Mouse (Mus musculus): ENCODE data around the gene Hadha. TPM values are rescaled to one million over a fixed set of nuclear protein-coding genes. Genes with fewer than 3 reads are reported as not detected.
A peak's percentile ranks its signal among the peaks of the same experiment; 100 is the strongest.

Gene Hadha
- polyA plus RNA-seq, 1 experiment from 2014 or later, result 104 TPM

DNA sequence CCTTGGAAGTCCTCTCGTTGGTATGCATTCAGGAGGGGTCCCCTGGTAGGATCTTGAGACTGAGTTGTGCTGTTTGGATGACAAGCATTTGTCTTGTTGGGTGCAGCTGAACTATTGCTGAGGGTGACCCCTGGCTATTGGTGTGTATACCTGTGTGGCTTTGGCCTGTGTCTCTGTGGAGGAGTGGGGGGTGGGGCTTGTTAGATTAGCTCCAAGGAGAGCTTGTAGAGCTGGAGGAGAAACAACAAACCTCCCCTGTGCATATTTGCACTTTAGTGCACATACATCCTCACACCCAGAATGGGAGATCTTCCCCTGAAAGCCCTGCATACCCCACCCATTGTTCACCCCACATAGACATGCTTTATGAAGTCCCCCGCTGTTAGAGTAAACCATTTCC lies 48.2 kb downstream of the Hadha start:
- no peak for DNase-seq (ENCODE audit: extremely low spot score, low spot score)
- 4% methylated on average over 2 of the region's 2 CpGs for WGBS
- Histone ChIP-seq H3K36me3 (replicated peaks) (no peaks in the 10 kb centered on the region), H3K27me3 (ENCODE audit: poor library complexity, severe bottlenecking) (peaks cover 93% of the 10 kb centered on the region), H3K4me3 (peak overlapping the region; percentile 67), H3K9me3 (no peaks in the 10 kb centered on the region), H3K27ac (peak overlapping the region; percentile 85), H3K4me1 (peaks cover 71% of the 10 kb centered on the region)

DNA sequence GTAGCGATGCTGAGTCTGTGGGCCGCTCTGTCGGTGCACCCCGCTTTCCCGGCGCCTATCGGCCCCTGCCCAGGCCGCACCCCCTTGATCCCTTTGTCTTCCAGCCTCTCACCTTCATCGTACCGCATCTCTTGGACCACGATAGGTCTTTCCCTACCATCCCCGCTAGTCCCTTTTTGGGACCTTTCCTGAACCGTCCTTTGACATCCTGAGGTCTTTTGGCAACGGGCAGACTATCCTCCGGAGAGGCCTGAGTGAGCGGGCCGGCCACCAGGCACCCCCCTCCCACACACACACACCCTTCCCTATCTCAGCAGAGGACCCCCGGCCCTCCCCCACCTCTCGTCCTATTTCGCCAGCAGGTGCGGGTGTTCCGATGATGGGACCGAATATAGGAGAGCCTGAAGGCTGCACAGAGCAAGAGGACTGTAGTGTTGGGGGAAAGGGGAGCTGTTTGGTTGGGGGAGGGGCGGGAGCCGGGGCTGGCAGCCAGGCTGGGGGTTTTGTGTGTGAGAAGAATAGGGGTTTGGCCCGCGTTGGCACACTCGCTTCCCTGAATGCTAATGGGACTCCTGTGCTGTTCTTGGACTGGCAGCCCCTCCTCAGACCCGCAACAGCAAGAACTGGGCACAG lies 49.2 kb downstream of the Hadha start, which contains the start of gene 3110082J24Rik:
Gene 3110082J24Rik, minus strand, starts transcription at position 419 of the 633 bp plus-strand sequence.
- Histone ChIP-seq H3K4me1 (peaks cover 61% of the 10 kb centered on the region), H3K27me3 (ENCODE audit: poor library complexity, severe bottlenecking) (peaks cover 83% of the 10 kb centered on the region), H3K27ac (peak within 1 kb of the TSS; percentile 85), H3K36me3 (replicated peaks) (no peaks in the 10 kb centered on the region), H3K4me3 (peak within 1 kb of the TSS; percentile 67), H3K9me3 (no peaks in the 10 kb centered on the region)
- WGBS, result under 1% methylated on average over 29 of the region's 29 CpGs
- DNase-seq (ENCODE audit: extremely low spot score, low spot score), result peak; percentile 43

DNA sequence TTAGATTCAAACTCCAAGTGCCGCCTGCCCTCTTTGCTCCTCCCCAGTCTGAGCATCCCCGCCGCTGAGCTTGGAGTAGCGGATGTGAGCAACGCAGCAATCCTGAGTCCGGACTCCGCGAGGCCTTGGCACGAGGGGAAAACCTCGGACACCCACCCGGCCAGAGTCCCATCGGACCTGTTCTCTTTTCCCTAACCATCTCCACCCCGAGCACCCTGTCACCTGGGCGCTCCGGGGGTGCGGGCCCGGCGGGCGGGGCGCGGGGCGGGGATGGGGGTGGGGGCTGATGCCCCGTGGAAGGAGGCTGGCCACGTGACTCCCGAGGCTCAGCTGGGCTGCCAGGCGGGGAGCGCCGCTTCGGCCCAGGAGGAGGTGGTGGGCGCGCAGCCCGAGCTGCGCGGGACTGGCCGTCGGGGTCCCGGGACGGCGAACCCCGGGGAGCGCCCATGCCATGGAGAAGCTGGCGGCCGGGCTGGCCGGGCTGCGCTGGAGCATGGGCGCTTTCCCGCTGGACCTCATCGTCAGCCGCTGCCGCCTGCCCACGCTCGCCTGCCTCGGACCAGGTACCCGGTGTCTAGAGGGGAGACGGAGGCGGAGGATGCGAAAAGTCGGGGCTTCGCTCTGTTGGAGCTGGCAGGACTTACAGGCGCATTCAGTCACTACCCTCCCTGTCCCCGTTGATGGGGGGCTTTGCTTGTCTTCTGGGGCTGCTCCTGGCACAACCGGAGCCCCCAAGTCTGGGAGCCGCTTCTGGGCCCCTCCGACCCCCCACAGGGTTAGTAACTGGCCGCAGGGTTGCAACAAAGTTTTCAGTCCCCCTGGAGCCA lies 49.9 kb downstream of the Hadha start, which contains the start of gene Garem2:
Gene Garem2, plus strand, starts transcription at position 321 of the 827 bp plus-strand sequence.
- peaks cover 54% of the 10 kb centered on the region for H3K4me1 ChIP-seq
- peak within 1 kb of the TSS; percentile 67 for H3K4me3 ChIP-seq
- H3K36me3 ChIP-seq (replicated peaks), result no peaks in the 10 kb centered on the region
- peak; percentile 58 for DNase-seq (ENCODE audit: extremely low spot score, low spot score)
- under 1% methylated on average over 65 of the region's 65 CpGs for WGBS
- peaks cover 76% of the 10 kb centered on the region for H3K27me3 ChIP-seq (ENCODE audit: poor library complexity, severe bottlenecking)
- peak within 1 kb of the TSS; percentile 85 for H3K27ac ChIP-seq
- H3K9me3 ChIP-seq, result no peaks in the 10 kb centered on the region

DNA sequence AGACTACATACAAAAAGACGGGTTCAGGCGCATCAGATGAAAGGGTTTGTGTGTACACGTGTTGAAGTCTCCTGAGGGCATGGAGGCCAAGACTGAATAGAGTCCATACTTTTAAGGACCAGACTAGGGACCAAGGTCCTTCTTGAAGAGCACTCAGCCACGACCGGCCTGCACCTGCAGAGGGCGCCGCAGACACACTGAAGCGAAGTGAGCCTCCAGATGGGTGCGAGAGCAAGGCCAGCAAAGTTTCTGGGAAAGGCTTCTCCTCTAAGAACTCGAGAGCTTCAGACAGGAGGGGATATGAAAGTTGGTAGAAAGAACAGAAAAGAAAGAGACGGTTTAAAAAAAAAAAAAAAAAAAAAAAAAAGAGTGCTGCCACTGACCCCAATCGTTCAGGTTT lies 50.6 kb downstream of the Hadha start:
- DNase-seq (ENCODE audit: extremely low spot score, low spot score), result peak; percentile 71
- H3K9me3 ChIP-seq, result no peaks in the 10 kb centered on the region
- peaks cover 46% of the 10 kb centered on the region for H3K4me1 ChIP-seq
- H3K4me3 ChIP-seq, result peak overlapping the region; percentile 67
- H3K27me3 ChIP-seq (ENCODE audit: poor library complexity, severe bottlenecking), result peaks cover 69% of the 10 kb centered on the region
- H3K36me3 ChIP-seq (replicated peaks), result no peaks in the 10 kb centered on the region
- WGBS, result 1% methylated on average over 12 of the region's 12 CpGs
- no peak overlapping the region for H3K27ac ChIP-seq

DNA sequence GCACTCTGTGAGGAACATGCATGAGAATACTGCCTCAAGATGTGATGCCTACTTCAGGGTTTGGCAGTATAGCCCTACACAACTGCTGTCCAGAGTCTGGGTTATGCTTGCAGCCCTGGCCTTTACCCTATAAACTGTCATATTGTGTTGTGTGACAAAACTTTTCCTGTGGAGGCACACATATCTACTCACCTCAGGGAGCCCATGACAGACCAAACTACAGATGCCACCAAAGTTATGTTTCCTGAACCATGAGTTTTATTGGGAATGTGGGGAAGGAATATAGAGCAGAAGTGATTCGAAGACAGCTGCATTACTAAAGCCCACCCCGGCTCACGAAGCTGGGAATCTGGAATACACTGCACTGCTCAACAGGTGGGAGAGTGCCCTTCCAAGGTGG lies 51.6 kb downstream of the Hadha start:
- WGBS, result 87% methylated on average over 3 of the region's 3 CpGs
- Histone ChIP-seq H3K27ac (no peak overlapping the region), H3K36me3 (replicated peaks) (no peaks in the 10 kb centered on the region), H3K4me3 (no peak overlapping the region), H3K27me3 (ENCODE audit: poor library complexity, severe bottlenecking) (peaks cover 59% of the 10 kb centered on the region), H3K4me1 (peaks cover 38% of the 10 kb centered on the region), H3K9me3 (no peaks in the 10 kb centered on the region)
- no peak for DNase-seq (ENCODE audit: extremely low spot score, low spot score)

DNA sequence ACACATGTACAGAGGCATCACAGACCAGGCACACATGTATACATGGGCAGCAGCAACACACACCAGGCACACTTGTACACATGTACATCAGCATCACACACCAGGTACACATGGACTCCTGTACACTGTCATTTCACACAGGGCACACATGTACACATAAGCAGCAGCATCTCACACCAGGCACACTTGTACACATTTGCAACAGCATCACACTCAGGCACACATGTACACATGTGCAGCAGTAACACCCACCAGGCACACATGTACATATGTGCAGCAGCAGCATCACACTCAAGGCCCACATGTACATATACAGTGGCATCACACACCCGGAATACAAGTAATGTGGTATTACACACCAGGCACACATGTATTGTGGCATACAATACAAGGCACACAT lies 56.7 kb downstream of the Hadha start:
- H3K27ac ChIP-seq, result no peak overlapping the region
- no peaks in the 10 kb centered on the region for H3K36me3 ChIP-seq (replicated peaks)
- no peaks in the 10 kb centered on the region for H3K9me3 ChIP-seq
- H3K27me3 ChIP-seq (ENCODE audit: poor library complexity, severe bottlenecking), result peaks cover 8% of the 10 kb centered on the region
- H3K4me1 ChIP-seq, result no peaks in the 10 kb centered on the region
- no peak for DNase-seq (ENCODE audit: extremely low spot score, low spot score)
- WGBS, result 86% methylated on average over 1 of the region's 1 CpGs
- no peak overlapping the region for H3K4me3 ChIP-seq

DNA sequence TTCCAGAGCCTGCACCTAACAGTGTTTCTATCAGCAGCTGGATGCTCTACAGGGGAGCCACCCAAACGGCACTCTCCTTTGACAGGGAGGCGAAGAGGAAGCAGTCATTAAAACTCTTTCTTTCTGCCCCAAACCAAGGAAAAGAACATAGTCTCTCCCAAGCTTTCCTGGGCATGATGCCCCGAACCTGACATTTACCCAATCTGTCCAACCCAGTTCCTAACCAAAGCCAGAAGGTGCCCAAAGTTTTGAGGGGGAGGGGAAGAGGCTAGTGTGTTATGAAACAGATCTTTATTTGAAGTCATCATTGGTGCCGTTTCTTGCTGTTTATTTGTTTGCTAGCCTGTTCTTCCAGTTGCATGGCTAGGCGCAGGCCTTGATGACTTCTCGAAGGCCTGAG lies 59.2 kb downstream of the Hadha start:
- Histone ChIP-seq H3K27ac (no peak overlapping the region), H3K4me3 (no peak overlapping the region), H3K9me3 (no peaks in the 10 kb centered on the region), H3K4me1 (no peaks in the 10 kb centered on the region), H3K27me3 (ENCODE audit: poor library complexity, severe bottlenecking) (no peaks in the 10 kb centered on the region), H3K36me3 (replicated peaks) (no peaks in the 10 kb centered on the region)
- WGBS, result 70% methylated on average over 6 of the region's 6 CpGs
- no peak for DNase-seq (ENCODE audit: extremely low spot score, low spot score)

DNA sequence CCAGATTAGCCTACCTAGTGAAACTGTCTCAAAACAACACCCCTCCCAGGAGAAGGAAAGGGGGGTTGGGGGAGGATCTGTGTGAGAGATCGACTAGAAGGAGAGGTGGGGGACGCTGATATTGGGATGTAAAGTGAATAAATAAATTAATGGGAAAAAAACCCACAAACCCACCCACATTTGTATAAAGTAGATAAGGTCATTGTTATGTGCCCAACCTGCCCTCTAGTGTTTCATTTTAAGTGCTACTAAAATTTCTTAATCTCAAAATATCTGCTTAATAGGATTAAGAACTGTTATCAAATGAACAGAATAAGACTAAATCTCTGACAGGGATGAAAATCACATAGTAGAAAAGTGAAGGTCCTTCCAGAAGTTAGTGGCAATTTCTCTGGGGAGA lies 60.6 kb downstream of the Hadha start:
- no peaks in the 10 kb centered on the region for H3K4me1 ChIP-seq
- no peak for DNase-seq (ENCODE audit: extremely low spot score, low spot score)
- no peaks in the 10 kb centered on the region for H3K27me3 ChIP-seq (ENCODE audit: poor library complexity, severe bottlenecking)
- no peaks in the 10 kb centered on the region for H3K36me3 ChIP-seq (replicated peaks)
- H3K27ac ChIP-seq, result no peak overlapping the region
- no peaks in the 10 kb centered on the region for H3K9me3 ChIP-seq
- H3K4me3 ChIP-seq, result no peak overlapping the region
- WGBS, result 65% methylated on average over 2 of the region's 2 CpGs

DNA sequence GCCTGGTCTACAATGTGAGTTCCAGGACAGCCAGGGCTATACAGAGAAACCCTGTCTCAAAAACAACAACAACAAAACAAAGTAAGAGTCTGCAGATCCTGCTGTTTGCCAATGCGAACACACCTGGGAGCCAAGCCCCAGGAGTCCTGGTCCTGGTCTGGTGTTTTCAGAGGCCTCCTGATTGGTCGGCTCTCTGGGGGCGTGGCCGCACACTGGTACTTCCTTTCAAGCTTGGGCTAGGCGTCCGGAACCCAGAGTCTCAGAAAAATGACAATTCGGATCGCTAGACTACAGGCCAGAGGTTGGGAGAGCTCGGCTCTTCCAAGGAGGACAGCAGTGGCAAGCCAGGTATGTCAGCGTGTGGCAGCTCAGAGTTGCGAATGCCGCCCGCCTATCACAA lies 62.3 kb downstream of the Hadha start:
- DNase-seq (ENCODE audit: extremely low spot score, low spot score), result no peak
- no peaks in the 10 kb centered on the region for H3K9me3 ChIP-seq
- WGBS, result 65% methylated on average over 13 of the region's 13 CpGs
- no peak overlapping the region for H3K27ac ChIP-seq
- no peaks in the 10 kb centered on the region for H3K36me3 ChIP-seq (replicated peaks)
- H3K4me1 ChIP-seq, result no peaks in the 10 kb centered on the region
- H3K27me3 ChIP-seq (ENCODE audit: poor library complexity, severe bottlenecking), result no peaks in the 10 kb centered on the region
- no peak overlapping the region for H3K4me3 ChIP-seq

DNA sequence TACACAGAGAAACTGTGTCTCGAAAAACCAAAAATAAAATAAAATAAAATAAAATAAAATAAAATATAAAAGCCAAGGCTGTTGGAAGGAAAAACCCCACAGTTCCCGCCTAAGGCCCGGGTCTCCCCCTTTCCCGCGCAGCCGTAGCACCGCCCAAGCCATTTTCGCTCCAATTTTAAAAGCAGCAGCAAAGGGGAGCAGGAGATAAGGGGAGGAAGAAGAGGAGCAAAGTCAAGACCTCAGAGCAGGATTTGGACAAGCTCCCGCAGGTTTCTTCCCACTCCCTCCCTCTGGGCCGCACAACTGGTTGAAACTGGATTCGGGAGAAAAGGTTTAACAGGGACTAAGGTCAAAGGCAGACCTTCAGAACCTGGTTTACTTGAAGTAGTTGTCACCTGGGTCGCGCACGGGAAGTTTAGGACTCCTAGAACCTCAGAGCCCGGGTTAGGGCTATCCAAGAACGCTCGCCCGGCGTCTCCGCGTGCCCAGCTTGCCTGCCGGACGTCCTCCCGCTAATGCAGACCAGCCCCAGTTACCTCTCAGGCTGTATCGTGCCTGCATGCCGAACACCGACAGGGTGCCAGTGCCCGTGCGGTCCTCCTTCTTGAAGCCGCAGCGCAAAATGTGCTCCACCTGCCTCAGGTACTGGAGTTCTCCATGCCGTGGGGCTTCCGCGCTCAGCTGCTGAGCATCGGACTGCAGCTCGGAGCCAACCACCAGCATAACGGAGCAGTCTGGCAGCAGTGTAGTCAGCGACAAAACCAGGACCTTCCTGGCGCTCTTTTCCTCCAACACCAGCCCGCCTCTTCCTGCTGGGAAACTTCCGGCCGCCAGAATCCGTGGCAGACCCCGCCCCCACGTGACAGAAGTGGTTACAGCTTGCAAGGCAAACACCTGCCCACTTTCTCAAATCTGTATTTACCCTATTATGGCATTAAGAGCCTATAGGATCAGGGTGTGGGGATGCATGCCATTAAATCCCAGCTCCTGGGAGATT lies 81.8 kb downstream of the Hadha start, which contains the start of gene Tyms:
Gene Tyms, minus strand, starts transcription at position 793 of the 997 bp plus-strand sequence.
- H3K4me3 ChIP-seq, result peak within 1 kb of the TSS; percentile 89
- H3K9me3 ChIP-seq, result no peaks in the 10 kb centered on the region
- peaks cover 18% of the 10 kb centered on the region for H3K4me1 ChIP-seq
- peak; percentile 88 for DNase-seq (ENCODE audit: extremely low spot score, low spot score)
- H3K27me3 ChIP-seq (ENCODE audit: poor library complexity, severe bottlenecking), result no peaks in the 10 kb centered on the region
- peaks cover 39% of the 10 kb centered on the region for H3K36me3 ChIP-seq (replicated peaks)
- H3K27ac ChIP-seq, result peak within 1 kb of the TSS; percentile 95
- WGBS, result 1% methylated on average over 45 of the region's 45 CpGs

DNA sequence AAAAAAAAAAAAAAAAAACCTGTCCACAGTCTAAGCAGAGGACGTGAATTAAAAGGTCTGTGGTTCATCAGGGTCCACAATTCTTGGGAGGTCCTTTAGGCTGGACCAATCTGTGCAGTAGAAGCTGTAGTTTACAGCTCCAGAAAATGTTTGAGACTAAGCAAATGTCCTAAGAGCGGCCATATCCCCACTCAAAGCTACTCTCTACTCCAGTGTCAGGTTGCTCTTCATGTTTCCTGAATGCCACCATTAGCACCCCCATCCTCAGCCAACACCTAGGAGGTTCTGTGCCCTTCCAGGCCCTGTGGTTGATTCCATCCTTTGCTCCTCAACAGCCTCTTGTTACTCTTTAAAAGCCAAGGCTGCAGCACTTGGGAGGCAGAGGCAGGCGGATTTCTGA lies 82.6 kb downstream of the Hadha start:
- DNase-seq (ENCODE audit: extremely low spot score, low spot score), result no peak
- 61% methylated on average over 3 of the region's 3 CpGs for WGBS

DNA sequence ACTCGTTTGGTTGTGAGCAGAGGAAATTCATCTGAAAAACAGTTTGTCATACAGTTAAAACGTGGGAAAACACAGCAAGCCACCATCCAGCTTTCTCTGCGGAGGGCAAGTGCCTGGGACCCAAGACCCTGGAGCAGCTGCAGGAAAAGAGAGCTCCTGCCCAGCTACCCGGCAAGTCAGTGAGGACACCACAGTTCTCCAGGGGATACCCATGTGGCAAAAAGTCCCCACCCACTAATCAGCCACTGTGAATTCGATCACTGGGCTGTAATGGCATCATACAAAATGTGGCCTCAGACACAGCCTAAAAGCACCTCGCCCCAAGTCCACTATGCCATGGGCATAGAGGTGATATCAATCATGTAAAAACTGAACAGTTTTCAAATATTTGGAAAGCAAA lies 83.3 kb downstream of the Hadha start:
- H3K9me3 ChIP-seq, result no peaks in the 10 kb centered on the region
- WGBS, result 86% methylated on average over 6 of the region's 6 CpGs
- H3K27ac ChIP-seq, result 0 out of 2 replicates have a peak overlapping the region, but pooled peaks have one; percentile 95
- H3K4me3 ChIP-seq, result peak overlapping the region; percentile 89
- no peaks in the 10 kb centered on the region for H3K27me3 ChIP-seq (ENCODE audit: poor library complexity, severe bottlenecking)
- H3K4me1 ChIP-seq, result peaks cover 18% of the 10 kb centered on the region
- H3K36me3 ChIP-seq (replicated peaks), result peaks cover 54% of the 10 kb centered on the region
- no peak for DNase-seq (ENCODE audit: extremely low spot score, low spot score)

More for the DNA sequence above, 82.6 kb downstream of the Hadha start:
- Histone ChIP-seq H3K4me1 (peaks cover 18% of the 10 kb centered on the region), H3K36me3 (replicated peaks) (peaks cover 47% of the 10 kb centered on the region), H3K27me3 (ENCODE audit: poor library complexity, severe bottlenecking) (no peaks in the 10 kb centered on the region), H3K9me3 (no peaks in the 10 kb centered on the region), H3K27ac (peak overlapping the region; percentile 95), H3K4me3 (peak overlapping the region; percentile 89)
